Mouse (Mus musculus) midbrain, embryonic 13.5 days (tissue): ENCODE results near the gene Ctrb1. TPM values are rescaled to one million over a fixed set of nuclear protein-coding genes. Genes with fewer than 3 reads are reported as not detected.
A peak's percentile ranks its signal among the peaks of the same experiment; 100 is the strongest.

ENCODE experiments used
- ATAC-seq: fragments of 200-750 bp; cut with Nextera tagmentation; 2 replicates; pipeline ENCODE4 v1.8.0; 2017; ENCODE audit warnings: mild to moderate bottlenecking, moderate TSS enrichment, moderate library complexity
- H3K27ac ChIP-seq: fragments of 300-500 bp; sonication (generic); 2 replicates; pipeline ENCODE4 v1.5.1; 2015; ENCODE audit warnings: inconsistent platforms, mild to moderate bottlenecking, moderate library complexity
- H3K27me3 ChIP-seq: fragments of 300-500 bp; sonication (generic); 2 replicates; pipeline ENCODE4 v1.6.1; 2015; ENCODE audit warnings: mild to moderate bottlenecking, inconsistent platforms
- H3K36me3 ChIP-seq: fragments of 300-500 bp; sonication (generic); 2 replicates; pipeline ENCODE4 v1.6.1; 2015; ENCODE audit warnings: mild to moderate bottlenecking, inconsistent platforms
- H3K4me1 ChIP-seq: fragments of 300-500 bp; sonication (generic); replicated peaks from 2 replicates; pipeline ENCODE4 v1.6.1; 2015; ENCODE audit warnings: inconsistent platforms
- H3K4me2 ChIP-seq: fragments of 300-500 bp; sonication (generic); replicated peaks from 2 replicates; pipeline ENCODE4 v1.6.1; 2015; ENCODE audit warnings: moderate library complexity, mild to moderate bottlenecking, inconsistent platforms
- H3K4me3 ChIP-seq: fragments of 300-500 bp; sonication (generic); replicated peaks from 2 replicates; pipeline ENCODE4 v1.5.1; 2015; ENCODE audit warnings: mild to moderate bottlenecking, inconsistent platforms
- H3K9ac ChIP-seq: fragments of 300-500 bp; sonication (generic); replicated peaks from 2 replicates; pipeline ENCODE4 v1.6.1; 2015; ENCODE audit warnings: mild to moderate bottlenecking, inconsistent platforms
- H3K9me3 ChIP-seq: fragments of 300-500 bp; sonication (generic); 2 replicates; pipeline ENCODE4 v1.6.1; 2016; ENCODE audit warnings: mild to moderate bottlenecking, inconsistent platforms
- WGBS: fragments of 180-500 bp; shearing (Covaris S2); methylation state at CpG from one replicate; pipeline ENCODE4 v1.1.7; 2015; 5-methylcytosine and 5-hydroxymethylcytosine counted together
- polyA plus RNA-seq: library from polyadenylated mRNA; unstranded; fragments of >200 nt; fragmentation: Nextera tagmentation; extraction: Ambion mirVana; gene quantifications from 2 replicates; pipeline ENCODE4 v1.2.1, GENCODE M21; 2015

Gene Ctrb1
- polyA plus RNA-seq: 1.6 and 2.2 TPM in 2 replicates

DNA sequence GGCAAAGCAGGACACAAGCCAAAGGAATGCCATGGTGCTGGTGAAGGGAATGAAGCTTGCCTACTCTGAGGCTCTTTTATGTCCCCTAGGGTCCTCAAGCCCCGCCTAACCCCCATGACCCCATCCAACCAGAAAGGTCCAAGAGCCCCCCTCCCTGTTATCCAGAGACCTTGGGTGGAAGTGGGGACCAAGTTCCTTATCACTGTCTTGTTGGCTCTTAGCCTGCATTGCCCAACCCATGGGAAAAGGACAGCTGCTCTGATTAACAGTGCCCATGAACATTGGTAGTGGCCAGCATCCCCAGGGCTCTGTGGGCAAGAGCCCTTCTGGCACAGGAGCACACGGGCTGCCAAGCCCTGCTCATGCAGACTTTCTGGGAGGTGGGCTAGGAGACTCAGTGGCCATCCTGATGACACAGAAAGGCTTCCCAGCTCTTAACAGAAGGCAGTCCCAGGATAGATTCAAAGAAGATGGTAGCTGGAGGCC is at the start of gene Ctrb1:
Gene Ctrb1 (minus strand): TSS at position 51 of the 486 bp plus-strand sequence.
- Histone ChIP-seq H3K4me3 (no peak within 1 kb of the TSS), H3K36me3 (no peaks in the 10 kb centered on the region), H3K9me3 (no peaks in the 10 kb centered on the region), H3K4me2 (no peak within 1 kb of the TSS), H3K27ac (no peak within 1 kb of the TSS), H3K27me3 (no peaks in the 10 kb centered on the region), H3K4me1 (0 out of 2 replicates have a peak, but pooled peaks cover 4% of the 10 kb centered on the region), H3K9ac (no peak within 1 kb of the TSS)
- ATAC-seq: no peak
- 85% methylated on average over 2 of the region's 2 CpGs for WGBS

DNA sequence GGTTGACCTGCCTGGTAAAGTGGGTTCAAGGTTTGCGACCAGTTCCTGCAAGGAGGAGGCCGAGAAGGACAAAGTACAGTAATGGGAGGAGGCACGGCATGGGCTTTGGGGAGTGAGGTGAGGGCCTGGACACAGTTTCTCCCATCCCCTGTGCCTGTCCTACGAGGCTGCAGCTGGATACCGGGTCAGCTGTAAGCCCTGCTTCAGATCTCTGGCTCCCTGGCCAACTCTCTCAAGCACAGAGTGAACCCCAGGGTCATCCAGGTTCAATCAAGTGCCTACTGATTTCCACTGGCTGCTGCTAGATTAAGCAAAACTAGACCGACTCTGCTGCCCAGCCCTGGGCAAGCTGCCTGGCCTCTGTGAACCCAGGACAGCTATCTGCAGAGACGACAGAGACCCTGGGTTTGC is 49.5 kb upstream of the Ctrb1 start:
- peak overlapping the region; percentile 69 for H3K4me2 ChIP-seq
- peak overlapping the region; percentile 75; the same call in 1 of the 2 replicates for H3K27ac ChIP-seq
- H3K9me3 ChIP-seq: no peaks in the 10 kb centered on the region
- no peaks in the 10 kb centered on the region for H3K27me3 ChIP-seq
- H3K9ac ChIP-seq: peak overlapping the region; percentile 54
- no peak overlapping the region for H3K4me3 ChIP-seq
- ATAC-seq: no peak
- WGBS: 81% methylated on average over 7 of the region's 7 CpGs
- peaks cover 89% of the 10 kb centered on the region for H3K4me1 ChIP-seq
- no peaks in the 10 kb centered on the region for H3K36me3 ChIP-seq

DNA sequence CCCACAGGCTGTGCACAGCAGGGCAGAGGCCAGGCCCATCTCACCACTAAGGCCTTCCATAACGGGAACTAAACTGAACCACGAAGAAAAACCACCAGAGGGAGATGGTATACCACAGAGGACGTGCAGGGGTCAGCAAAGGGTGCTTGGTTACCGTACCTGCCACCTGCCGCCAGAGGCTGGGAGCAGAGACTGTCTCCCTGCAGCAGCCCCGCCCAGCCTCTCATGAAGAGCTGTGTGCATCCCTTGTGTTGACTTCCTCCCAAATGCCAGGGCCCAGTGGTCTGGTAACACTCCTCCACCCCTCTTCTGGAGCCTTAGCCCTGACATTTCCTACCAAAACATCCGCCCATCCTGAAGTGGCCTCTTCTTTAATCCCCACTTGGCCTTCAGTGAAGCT is 48.8 kb upstream of the Ctrb1 start:
- H3K4me3 ChIP-seq: no peak overlapping the region
- peak overlapping the region; percentile 54 for H3K9ac ChIP-seq
- no peaks in the 10 kb centered on the region for H3K27me3 ChIP-seq
- ATAC-seq: no peak
- H3K4me2 ChIP-seq: peak overlapping the region; percentile 69
- WGBS: 42% methylated on average over 7 of the region's 7 CpGs
- H3K9me3 ChIP-seq: no peaks in the 10 kb centered on the region
- no peaks in the 10 kb centered on the region for H3K36me3 ChIP-seq
- peak overlapping the region; percentile 75 for H3K27ac ChIP-seq
- H3K4me1 ChIP-seq: peaks cover 91% of the 10 kb centered on the region

DNA sequence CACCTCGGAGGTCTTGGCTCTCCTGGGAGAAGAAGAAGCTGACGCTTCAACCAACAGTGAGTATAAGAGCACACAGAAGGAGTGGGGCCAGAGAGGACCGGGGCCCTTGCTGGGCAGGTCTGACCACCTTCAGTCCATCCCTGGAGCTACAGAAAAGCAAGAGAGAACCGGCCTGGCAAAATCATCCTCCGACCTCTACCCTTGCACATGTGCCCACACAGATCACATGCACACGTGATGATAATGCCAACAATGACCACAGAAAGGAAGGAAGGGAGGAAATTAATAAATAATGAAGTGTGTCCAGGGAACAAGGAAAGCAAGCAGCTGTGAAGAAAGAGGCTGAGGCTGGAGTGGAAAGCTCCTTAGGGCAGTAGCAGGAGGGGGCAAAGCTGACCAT is 48.1 kb upstream of the Ctrb1 start:
- WGBS: 56% methylated on average over 6 of the region's 6 CpGs
- H3K4me2 ChIP-seq: peak overlapping the region; percentile 69; the same call in 1 of the 2 replicates
- peak overlapping the region; percentile 51; the same call in 1 of the 2 replicates for H3K9ac ChIP-seq

DNA sequence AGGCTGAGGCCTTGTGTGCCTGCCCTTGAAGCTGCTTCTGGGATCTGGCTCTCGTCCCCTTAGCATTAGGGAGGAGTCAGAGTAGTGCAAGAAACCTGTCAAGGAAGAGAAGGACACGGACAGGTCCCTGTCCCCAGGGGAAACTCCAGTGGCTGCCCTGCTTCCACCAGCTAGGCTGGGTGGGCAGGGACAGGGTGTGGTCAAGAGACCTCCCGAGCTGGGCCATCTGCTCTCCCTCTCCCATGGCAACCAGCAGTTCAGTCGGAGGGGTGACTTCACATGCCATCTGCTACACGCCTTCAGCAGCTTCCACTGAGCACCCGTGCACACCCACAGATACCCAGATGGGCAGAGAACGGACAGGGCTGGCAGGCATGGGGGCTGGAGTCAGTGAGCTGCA is 45.5 kb upstream of the Ctrb1 start:
- Histone ChIP-seq H3K9ac (0 out of 2 replicates have a peak overlapping the region, but pooled peaks have one; percentile 2), H3K27ac (peak overlapping the region; percentile 71), H3K36me3 (no peaks in the 10 kb centered on the region), H3K27me3 (no peaks in the 10 kb centered on the region), H3K9me3 (no peaks in the 10 kb centered on the region), H3K4me1 (peaks cover 95% of the 10 kb centered on the region), H3K4me2 (peak overlapping the region; percentile 15; the same call in 1 of the 2 replicates), H3K4me3 (no peak overlapping the region)
- 36% methylated on average over 7 of the region's 7 CpGs for WGBS
- peak; percentile 10; the same call in 1 of the 2 replicates for ATAC-seq

More for the DNA sequence above, 48.1 kb upstream of the Ctrb1 start:
- no peak overlapping the region for H3K4me3 ChIP-seq
- no peaks in the 10 kb centered on the region for H3K27me3 ChIP-seq
- no peaks in the 10 kb centered on the region for H3K36me3 ChIP-seq
- H3K9me3 ChIP-seq: no peaks in the 10 kb centered on the region
- H3K4me1 ChIP-seq: peaks cover 91% of the 10 kb centered on the region
- no peak for ATAC-seq
- H3K27ac ChIP-seq: peak overlapping the region; percentile 75

GRCm38 (mm10) chr8:111735791-111736190 is 45.0 kb upstream of the Ctrb1 start:
- Histone ChIP-seq H3K4me3 (no peak overlapping the region), H3K9me3 (no peaks in the 10 kb centered on the region), H3K27ac (peak overlapping the region; percentile 71; the same call in 1 of the 2 replicates), H3K4me1 (peaks cover 95% of the 10 kb centered on the region), H3K27me3 (no peaks in the 10 kb centered on the region), H3K9ac (0 out of 2 replicates have a peak overlapping the region, but pooled peaks have one; percentile 2), H3K4me2 (0 out of 2 replicates have a peak overlapping the region, but pooled peaks have one; percentile 15), H3K36me3 (no peaks in the 10 kb centered on the region)
- no peak for ATAC-seq
- WGBS: 71% methylated on average over 4 of the region's 4 CpGs

- no peak overlapping the region for H3K4me3 ChIP-seq
- H3K4me2 ChIP-seq: no peak overlapping the region
- H3K9me3 ChIP-seq: no peaks in the 10 kb centered on the region
- no peaks in the 10 kb centered on the region for H3K27me3 ChIP-seq
- H3K4me1 ChIP-seq: peaks cover 95% of the 10 kb centered on the region
- H3K27ac ChIP-seq: peak overlapping the region; percentile 71
- H3K36me3 ChIP-seq: no peaks in the 10 kb centered on the region
- no peak for ATAC-seq
- WGBS: 68% methylated on average over 8 of the region's 8 CpGs
- 0 out of 2 replicates have a peak overlapping the region, but pooled peaks have one; percentile 2 for H3K9ac ChIP-seq
Observed at GRCm38 (mm10) chr8:111735335-111735761, 44.5 kb upstream of the Ctrb1 start.

- 0 out of 2 replicates have a peak overlapping the region, but pooled peaks have one; percentile 0 for H3K4me2 ChIP-seq
- ATAC-seq: no peak
- peak overlapping the region; percentile 7; the same call in 1 of the 2 replicates for H3K9ac ChIP-seq
- no peak overlapping the region for H3K4me3 ChIP-seq
- H3K27me3 ChIP-seq: no peaks in the 10 kb centered on the region
- H3K36me3 ChIP-seq: no peaks in the 10 kb centered on the region
- WGBS: 51% methylated on average over 6 of the region's 6 CpGs
- H3K4me1 ChIP-seq: peaks cover 95% of the 10 kb centered on the region
- no peaks in the 10 kb centered on the region for H3K9me3 ChIP-seq
- H3K27ac ChIP-seq: peak overlapping the region; percentile 88
Observed at GRCm38 (mm10) chr8:111734244-111734960, 43.6 kb upstream of the Ctrb1 start.

- no peak for ATAC-seq
- Histone ChIP-seq H3K27me3 (no peaks in the 10 kb centered on the region), H3K9ac (0 out of 2 replicates have a peak overlapping the region, but pooled peaks have one; percentile 89), H3K27ac (peak overlapping the region; percentile 88), H3K36me3 (no peaks in the 10 kb centered on the region), H3K4me3 (no peak overlapping the region), H3K4me1 (peaks cover 95% of the 10 kb centered on the region), H3K9me3 (no peaks in the 10 kb centered on the region), H3K4me2 (0 out of 2 replicates have a peak overlapping the region, but pooled peaks have one; percentile 4)
- 5% methylated on average over 5 of the region's 5 CpGs for WGBS
Observed at GRCm38 (mm10) chr8:111733581-111734243, 42.9 kb upstream of the Ctrb1 start.

- Histone ChIP-seq H3K27me3 (no peaks in the 10 kb centered on the region), H3K36me3 (no peaks in the 10 kb centered on the region), H3K4me3 (peak overlapping the region; percentile 75), H3K9ac (peak overlapping the region; percentile 89), H3K4me2 (peak overlapping the region; percentile 84), H3K4me1 (peaks cover 95% of the 10 kb centered on the region), H3K9me3 (no peaks in the 10 kb centered on the region), H3K27ac (peak overlapping the region; percentile 88)
- WGBS: 29% methylated on average over 10 of the region's 10 CpGs
- peak; percentile 9; the same call in 1 of the 2 replicates for ATAC-seq
Observed at GRCm38 (mm10) chr8:111732406-111733085, 41.7 kb upstream of the Ctrb1 start.

GRCm38 (mm10) chr8:111732004-111732403 is 41.2 kb upstream of the Ctrb1 start:
- WGBS: under 1% methylated on average over 39 of the region's 41 CpGs
- no peaks in the 10 kb centered on the region for H3K27me3 ChIP-seq

More at GRCm38 (mm10) chr8:111732004-111732403, 41.2 kb upstream of the Ctrb1 start:
- H3K27ac ChIP-seq: peak overlapping the region; percentile 88
- peak overlapping the region; percentile 89 for H3K9ac ChIP-seq
- peaks cover 95% of the 10 kb centered on the region for H3K4me1 ChIP-seq
- peak overlapping the region; percentile 75 for H3K4me3 ChIP-seq
- peak overlapping the region; percentile 84 for H3K4me2 ChIP-seq
- no peaks in the 10 kb centered on the region for H3K36me3 ChIP-seq
- ATAC-seq: peak; percentile 94
- H3K9me3 ChIP-seq: no peaks in the 10 kb centered on the region
